Mouse (Mus musculus) ZHBTc4 (cell line): ENCODE measurements around the gene Gsta1.
"Not testable (repeated sequence)": the region's sequence is repeated elsewhere in the genome, so short reads cannot be mapped to it uniquely, and the experiment has no call there.

Source experiments
- DNase-seq: peaks from one replicate; pipeline ENCODE4 v3.0.0-alpha.2; 2011; ENCODE audit warnings: low read depth, low spot score

Gsta1 gene

DNA sequence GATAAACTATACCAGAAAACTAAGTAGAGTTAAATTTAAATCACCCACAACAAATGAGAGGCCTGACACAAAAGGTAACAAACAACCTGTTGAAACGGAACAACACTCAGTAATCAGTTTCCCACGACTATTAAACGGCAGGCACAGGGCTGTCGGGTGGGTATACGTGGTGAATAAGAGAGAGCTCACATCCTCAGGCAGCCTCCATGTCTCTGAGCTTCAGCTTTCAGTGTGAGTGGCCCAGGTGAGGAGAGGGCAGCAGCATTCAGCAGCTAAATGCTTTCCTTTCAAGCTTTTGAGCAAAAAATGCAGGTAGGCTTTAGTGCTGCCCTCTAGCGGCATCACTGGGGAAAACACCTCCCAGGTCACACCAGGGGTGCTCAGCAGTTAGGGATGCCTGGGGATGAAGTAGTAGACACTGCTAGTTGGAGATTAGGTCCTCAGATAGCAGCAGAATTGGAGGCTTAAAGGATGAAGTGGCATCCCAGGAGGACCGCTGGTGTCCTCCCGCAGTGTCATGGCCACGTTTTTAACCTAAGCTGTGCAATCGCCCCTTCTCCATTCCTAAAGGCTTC, 2.8 kb downstream of the Gsta1 start:
- DNase-seq, result not testable (repeated sequence)

- DNase-seq, result not testable (repeated sequence)
Observed at GRCm38 (mm10) chr9:78255683-78256470, 25.4 kb downstream of the Gsta1 start.

- not testable (repeated sequence) for DNase-seq
Observed at GRCm38 (mm10) chr9:78256914-78257313, 26.5 kb downstream of the Gsta1 start, which contains the start of gene Gm3776. TSS of gene Gm3776 (plus strand) at chr9:78257129.

GRCm38 (mm10) chr9:78259688-78260087, 29.2 kb downstream of the Gsta1 start:
- not testable (repeated sequence) for DNase-seq

- not testable (repeated sequence) for DNase-seq
Observed at GRCm38 (mm10) chr9:78270945-78271344, 40.5 kb downstream of the Gsta1 start.

GRCm38 (mm10) chr9:78282002-78282711, 51.7 kb downstream of the Gsta1 start:
- not testable (repeated sequence) for DNase-seq

GRCm38 (mm10) chr9:78289063-78289462, 58.6 kb downstream of the Gsta1 start:
- not testable (repeated sequence) for DNase-seq

GRCm38 (mm10) chr9:78289723-78290122, 59.3 kb downstream of the Gsta1 start, which contains the start of gene Gm10639:
TSS of gene Gm10639 (plus strand) at chr9:78289923.
- DNase-seq, result peak; percentile 34
